Mouse (Mus musculus): ENCODE measurements around the gene Gm16405. TPM values are rescaled to one million over a fixed set of nuclear protein-coding genes. Genes with fewer than 3 reads are reported as not detected.
"Not testable (repeated sequence)": the region's sequence is repeated elsewhere in the genome, so short reads cannot be mapped to it uniquely, and the experiment has no call there.

The Gm16405 gene
- total RNA-seq (2021): not detected
- long read RNA-seq, experiment 1: 0 reads
- long read RNA-seq, experiment 2: 0 reads

- H3K27ac ChIP-seq; DNase-seq (ENCODE audit: low spot score in 2 of 2); H3K4me3 ChIP-seq: not testable (repeated sequence)
Measured at GRCm38 (mm10) chrX:54530908-54531307, at the start of gene Gm16405. TSS of gene Gm16405 (plus strand) at chrX:54531208.

Other genes with a start within 250 kb of the Gm16405 start
- not detected for gene Gm16430, start 91.0 kb downstream of the Gm16405 start, total RNA-seq (2021)

Data from layer of hippocampus, adult 2 months (tissue).